Mouse (Mus musculus): ENCODE measurements around the gene Adipoq. TPM values are rescaled to one million over a fixed set of nuclear protein-coding genes. Genes with fewer than 3 reads are reported as not detected.

Adipoq gene
- total RNA-seq, 2 experiments from 2014 or later = 12.9 to 37.4 TPM

GRCm38 (mm10) chr16:23195618-23196017, 49.3 kb downstream of the Adipoq start:
- intact Hi-C loops (cut with DNase I) = no loop called here
- DNase-seq = no peak

GRCm38 (mm10) chr16:23196296-23196695, 50.0 kb downstream of the Adipoq start:
- DNase-seq = no peak
- intact Hi-C loops (cut with DNase I) = no loop called here

GRCm38 (mm10) chr16:23196791-23197190, 50.5 kb downstream of the Adipoq start:
- DNase-seq = no peak
- intact Hi-C loops (cut with DNase I) = no loop called here

GRCm38 (mm10) chr16:23201498-23201897, 55.2 kb downstream of the Adipoq start:
- no peak for DNase-seq
- intact Hi-C loops (cut with DNase I) = no loop called here

Small RNA genes lying within 50 kb of the gene (microRNA-seq; reads per million reads assigned to microRNA genes)
- 1.7 to 6.2 reads per million in 2 experiments for gene Gm49346

Other genes with a start within 250 kb of the Adipoq start
- not detected for gene Fetub, start 228.2 kb upstream of the Adipoq start, total RNA-seq (2021)
- not detected for gene Hrg, start 195.5 kb upstream of the Adipoq start, total RNA-seq (2021)
- under 1 TPM; 0.22 to 0.48 TPM for gene Kng2, start 117.1 kb upstream of the Adipoq start, total RNA-seq (2021)
- not detected for gene Kng1, start 88.7 kb upstream of the Adipoq start, total RNA-seq (2021)
- 100 to 1,000 TPM; 228 to 269 TPM for gene Eif4a2, start 39.1 kb upstream of the Adipoq start, total RNA-seq (2021)
- 10 to 100 TPM; 14.5 to 15.8 TPM for gene Rfc4, start 18.8 kb upstream of the Adipoq start, total RNA-seq (2021)
- gene St6gal1, start 78.2 kb downstream of the Adipoq start, total RNA-seq (2021) = 10 to 100 TPM; 14.4 to 17.9 TPM

Data from heart, postnatal 10 days (tissue).